Mouse (Mus musculus) G1E (cell line): ENCODE data around the gene B230219D22Rik.

Source experiments
- CTCF ChIP-seq: IDR thresholded peaks from 2 replicates; pipeline ENCODE4 v1.5.1; 2012; ENCODE audit warnings: low read depth, low read length, inconsistent platforms, mixed read lengths
- GATA1 ChIP-seq: IDR thresholded peaks from 2 replicates; pipeline ENCODE4 v1.6.1; 2012; ENCODE audit warnings: borderline replicate concordance, low read length, inconsistent platforms, mixed read lengths
- POLR2AphosphoS5 ChIP-seq: IDR thresholded peaks from 2 replicates; pipeline ENCODE4 v1.6.1; 2012; ENCODE audit warnings: low read depth, low read length, inconsistent platforms; ENCODE audit not compliant: insufficient replicate concordance
- TAL1 ChIP-seq: conservative IDR thresholded peaks from 2 replicates; pipeline ENCODE4 v1.6.1; 2012; ENCODE audit warnings: low read depth, low read length, inconsistent platforms, mixed read lengths

DNA sequence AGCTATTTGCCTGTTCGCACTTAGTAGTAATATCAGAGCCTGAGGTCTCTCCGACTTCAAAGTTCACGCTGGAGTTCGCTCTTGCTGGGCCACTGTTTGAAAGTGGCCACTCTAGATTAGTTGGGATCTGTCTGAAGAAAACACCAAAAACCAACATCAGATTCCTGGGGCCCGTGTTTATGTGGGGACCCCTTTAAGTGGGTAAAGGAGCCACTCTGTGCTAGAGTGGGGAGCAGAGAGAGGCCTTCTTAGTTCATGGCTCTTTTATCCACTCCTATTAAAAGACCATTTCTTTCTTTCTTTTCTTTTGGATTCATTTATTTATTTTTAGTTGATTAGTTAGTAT lies 22.2 kb downstream of the B230219D22Rik start:
- TF ChIP-seq CTCF (no peak), GATA1 (no peak), POLR2AphosphoS5 (no peak), TAL1 (no peak)
